Mouse (Mus musculus) megakaryocyte, embryonic 14.5 days (primary cell): ENCODE data around the gene Dhx30. TPM values are rescaled to one million over a fixed set of nuclear protein-coding genes. Genes with fewer than 3 reads are reported as not detected.
"Not testable (repeated sequence)": the region's sequence is repeated elsewhere in the genome, so short reads cannot be mapped to it uniquely, and the experiment has no call there.

Experiments used
- H3K27me3 ChIP-seq: replicated peaks from 2 replicates; pipeline ENCODE3; 2012; ENCODE audit warnings: inconsistent platforms
- H3K36me3 ChIP-seq: replicated peaks from 2 replicates; pipeline ENCODE3; 2012; ENCODE audit warnings: low read length, inconsistent platforms, mixed read lengths
- H3K4me1 ChIP-seq: 2 replicates; pipeline ENCODE4 v1.6.1; 2012; ENCODE audit warnings: inconsistent platforms
- H3K4me3 ChIP-seq: replicated peaks from 2 replicates; pipeline ENCODE3; 2012; ENCODE audit warnings: moderate library complexity, mild to moderate bottlenecking, inconsistent platforms
- H3K9me3 ChIP-seq: 2 replicates; pipeline ENCODE4 v1.6.1; 2012; ENCODE audit warnings: inconsistent platforms
- FLI1 ChIP-seq: IDR thresholded peaks from 2 replicates; pipeline ENCODE4 v1.6.1; 2012; ENCODE audit warnings: low read length, inconsistent platforms, mixed read lengths
- GATA1 ChIP-seq: IDR thresholded peaks from 3 replicates; pipeline ENCODE4 v1.6.1; 2012; ENCODE audit warnings: mixed read lengths, low read length, inconsistent platforms, borderline replicate concordance
- polyA plus RNA-seq: library from polyadenylated mRNA; stranded (reverse); fragments of >175 nt; gene quantifications from 2 replicates; pipeline ENCODE4 v1.2.3, GENCODE M21; 2012; ENCODE audit warnings: low replicate concordance; ENCODE audit not compliant: insufficient read depth

Gene Dhx30
- polyA plus RNA-seq, 1 experiment = 8.9 TPM

DNA sequence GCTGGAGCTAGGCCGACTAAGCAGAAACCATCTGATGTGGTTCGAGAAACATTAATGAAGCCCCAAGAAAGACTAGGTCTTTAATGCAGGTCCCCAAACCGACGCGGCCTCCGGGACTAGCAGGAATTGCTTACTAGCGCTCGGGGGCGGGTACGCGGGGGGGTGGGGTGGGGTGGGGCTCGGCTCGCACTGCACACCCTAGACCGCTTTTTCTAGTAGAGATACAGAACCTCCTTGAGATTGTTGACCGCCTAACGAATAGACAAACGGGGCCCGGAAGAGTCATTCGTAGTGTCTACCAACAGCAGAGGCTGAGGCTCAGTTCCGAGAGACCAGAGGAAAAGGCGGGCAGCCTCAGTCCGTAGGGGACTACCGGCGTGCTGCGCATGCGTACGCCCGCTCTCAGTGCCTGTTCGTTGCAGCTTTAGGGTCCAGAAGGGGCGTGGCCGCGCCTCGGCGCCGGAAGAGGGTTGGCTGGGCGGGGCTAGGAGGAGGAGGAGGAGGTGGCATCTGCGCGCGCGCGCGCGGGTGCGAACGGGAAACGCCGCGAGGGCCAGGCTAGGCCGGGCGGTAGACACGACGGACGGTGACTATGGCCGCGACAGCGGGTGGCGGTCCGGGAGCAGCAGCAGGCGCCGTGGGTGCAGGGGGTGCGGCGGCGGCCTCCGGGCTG, 14.0 kb upstream of the Dhx30 start:
- Histone ChIP-seq H3K4me3 (peak overlapping the region; percentile 97), H3K9me3 (no peaks in the 10 kb centered on the region), H3K27me3 (no peaks in the 10 kb centered on the region), H3K4me1 (peaks cover 47% of the 10 kb centered on the region), H3K36me3 (peaks cover 28% of the 10 kb centered on the region)
- no peak for TF ChIP-seq FLI1
- no peak for TF ChIP-seq GATA1

DNA sequence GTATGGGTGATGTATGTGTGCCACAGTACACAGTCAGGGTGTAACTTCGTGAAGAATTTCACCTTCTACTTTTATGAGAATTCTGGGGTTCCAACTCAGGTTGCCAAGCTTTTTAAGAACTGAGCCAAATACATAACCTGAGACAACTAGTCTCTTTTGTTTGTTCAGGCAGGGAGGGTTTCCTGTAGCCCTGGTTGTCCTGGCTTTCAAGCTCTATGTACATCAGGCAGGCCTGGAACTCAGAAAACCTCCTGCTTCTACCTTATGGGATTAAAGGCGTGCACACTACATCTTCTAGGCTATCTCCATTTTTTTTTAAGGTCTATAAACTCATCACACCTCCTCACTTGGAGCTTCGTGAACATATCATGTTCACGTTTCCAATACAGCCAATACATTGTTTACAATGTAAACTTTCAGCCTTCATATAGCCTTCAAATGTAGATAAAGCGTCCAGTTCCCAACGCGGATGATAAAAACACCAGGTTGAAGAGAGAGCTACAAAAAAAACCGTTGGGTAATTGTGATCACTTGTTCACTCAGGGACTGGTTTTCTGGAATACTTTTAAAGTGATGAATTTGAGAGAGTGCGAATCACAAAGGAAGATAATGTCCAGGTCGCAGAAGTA, 13.4 kb upstream of the Dhx30 start:
- peaks cover 40% of the 10 kb centered on the region for H3K4me1 ChIP-seq
- no peaks in the 10 kb centered on the region for H3K27me3 ChIP-seq
- H3K36me3 ChIP-seq = peaks cover 21% of the 10 kb centered on the region
- no peaks in the 10 kb centered on the region for H3K9me3 ChIP-seq
- TF ChIP-seq GATA1 = no peak
- no peak for TF ChIP-seq FLI1
- H3K4me3 ChIP-seq = peak overlapping the region; percentile 97

DNA sequence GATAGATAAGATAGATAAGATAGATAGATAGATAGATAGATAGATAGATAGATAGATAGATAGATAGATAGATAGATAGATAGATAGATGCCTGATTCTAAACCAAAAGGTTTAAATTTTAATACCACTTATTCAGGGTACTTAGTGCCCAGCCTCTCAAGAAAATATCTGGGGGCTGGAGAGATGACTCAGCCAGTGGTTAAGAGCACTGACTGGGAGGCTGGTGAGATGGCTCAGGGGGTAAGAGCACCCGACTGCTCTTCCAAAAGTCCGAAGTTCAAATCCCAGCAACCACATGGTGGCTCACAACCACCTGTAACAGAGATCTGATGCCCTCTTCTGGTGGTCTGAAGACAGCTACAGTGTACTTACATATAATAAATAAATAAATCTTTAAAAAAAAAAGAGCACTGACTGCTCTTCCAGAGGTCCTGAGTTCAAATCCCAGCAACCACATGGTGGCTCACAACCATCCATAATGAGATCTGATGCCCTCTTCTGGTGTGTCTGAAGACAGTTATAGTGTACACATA, 6.4 kb upstream of the Dhx30 start:
- H3K9me3 ChIP-seq, H3K36me3 ChIP-seq, H3K4me1 ChIP-seq, H3K4me3 ChIP-seq, H3K27me3 ChIP-seq: not testable (repeated sequence)

DNA sequence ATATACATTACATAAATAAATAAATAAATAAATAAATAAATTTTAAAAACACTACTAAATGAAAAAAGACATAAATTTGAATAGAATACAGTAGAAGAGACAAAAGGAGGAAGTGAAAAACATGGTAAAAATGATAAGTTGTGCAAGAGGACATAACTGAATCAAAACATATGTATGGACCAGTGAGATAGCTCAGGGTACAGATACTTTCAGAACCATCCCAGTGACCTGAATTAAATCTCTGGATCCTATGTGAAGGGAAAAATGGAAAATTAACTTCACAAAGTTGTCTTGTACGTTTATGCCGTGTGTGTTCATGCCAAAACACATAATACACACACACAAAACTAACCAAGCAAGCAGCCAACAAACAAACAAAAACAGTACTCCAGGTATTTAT, 5.7 kb upstream of the Dhx30 start:
- no peaks in the 10 kb centered on the region for H3K9me3 ChIP-seq

DNA sequence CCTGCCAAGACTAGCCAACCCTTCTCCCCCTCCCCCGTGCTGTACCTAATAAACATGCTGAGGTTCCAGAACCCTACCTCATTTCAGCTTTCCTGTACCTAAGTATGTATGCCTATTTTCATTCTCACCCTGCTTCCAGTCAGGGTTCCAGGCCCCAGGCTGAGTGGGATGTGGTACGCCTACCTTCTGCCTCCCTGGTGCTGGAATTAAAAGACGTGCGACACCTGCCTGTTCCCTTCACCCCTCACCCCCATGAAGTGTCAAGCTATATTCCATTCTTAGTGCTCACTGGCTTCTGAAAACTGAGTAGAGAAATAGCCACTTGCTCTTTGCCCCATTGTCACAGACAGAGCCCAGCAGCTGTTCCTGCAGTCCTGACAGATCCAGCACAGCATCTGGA, 3.8 kb upstream of the Dhx30 start:
- H3K9me3 ChIP-seq = no peaks in the 10 kb centered on the region
- no peak for TF ChIP-seq GATA1
- TF ChIP-seq FLI1 = no peak
- H3K36me3 ChIP-seq = peaks cover 5% of the 10 kb centered on the region
- H3K4me1 ChIP-seq = peaks cover 24% of the 10 kb centered on the region
- H3K4me3 ChIP-seq = no peak overlapping the region
- no peaks in the 10 kb centered on the region for H3K27me3 ChIP-seq

More for the DNA sequence above, 5.7 kb upstream of the Dhx30 start:
- Histone ChIP-seq H3K4me1 (peaks cover 14% of the 10 kb centered on the region), H3K27me3 (no peaks in the 10 kb centered on the region), H3K4me3 (no peak overlapping the region), H3K36me3 (peaks cover 5% of the 10 kb centered on the region)
- TF ChIP-seq FLI1 (no peak), GATA1 (no peak)

DNA sequence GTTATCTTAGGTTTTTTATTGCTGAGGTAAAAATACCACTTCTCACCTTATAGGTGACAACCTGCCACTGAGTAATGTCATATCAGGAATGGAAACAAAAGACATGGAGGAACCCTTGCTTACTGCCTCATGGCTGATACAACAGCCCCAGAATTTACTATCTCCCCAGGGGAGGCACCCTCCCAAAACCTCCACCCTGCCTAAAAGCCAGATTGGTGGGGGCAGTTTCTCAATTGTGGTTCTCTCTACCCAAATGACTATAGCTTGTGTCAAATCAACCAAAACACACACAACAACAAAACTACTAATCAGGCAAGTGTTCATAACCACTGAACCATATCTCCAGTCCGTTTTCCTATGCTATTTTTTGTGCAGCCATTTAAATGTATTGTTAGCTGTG, 619 bp upstream of the Dhx30 start:
- Histone ChIP-seq H3K4me3 (peak overlapping the region; percentile 100), H3K27me3 (no peaks in the 10 kb centered on the region), H3K36me3 (peaks cover 27% of the 10 kb centered on the region), H3K9me3 (no peaks in the 10 kb centered on the region), H3K4me1 (peaks cover 27% of the 10 kb centered on the region)
- no peak for TF ChIP-seq FLI1
- no peak for TF ChIP-seq GATA1

DNA sequence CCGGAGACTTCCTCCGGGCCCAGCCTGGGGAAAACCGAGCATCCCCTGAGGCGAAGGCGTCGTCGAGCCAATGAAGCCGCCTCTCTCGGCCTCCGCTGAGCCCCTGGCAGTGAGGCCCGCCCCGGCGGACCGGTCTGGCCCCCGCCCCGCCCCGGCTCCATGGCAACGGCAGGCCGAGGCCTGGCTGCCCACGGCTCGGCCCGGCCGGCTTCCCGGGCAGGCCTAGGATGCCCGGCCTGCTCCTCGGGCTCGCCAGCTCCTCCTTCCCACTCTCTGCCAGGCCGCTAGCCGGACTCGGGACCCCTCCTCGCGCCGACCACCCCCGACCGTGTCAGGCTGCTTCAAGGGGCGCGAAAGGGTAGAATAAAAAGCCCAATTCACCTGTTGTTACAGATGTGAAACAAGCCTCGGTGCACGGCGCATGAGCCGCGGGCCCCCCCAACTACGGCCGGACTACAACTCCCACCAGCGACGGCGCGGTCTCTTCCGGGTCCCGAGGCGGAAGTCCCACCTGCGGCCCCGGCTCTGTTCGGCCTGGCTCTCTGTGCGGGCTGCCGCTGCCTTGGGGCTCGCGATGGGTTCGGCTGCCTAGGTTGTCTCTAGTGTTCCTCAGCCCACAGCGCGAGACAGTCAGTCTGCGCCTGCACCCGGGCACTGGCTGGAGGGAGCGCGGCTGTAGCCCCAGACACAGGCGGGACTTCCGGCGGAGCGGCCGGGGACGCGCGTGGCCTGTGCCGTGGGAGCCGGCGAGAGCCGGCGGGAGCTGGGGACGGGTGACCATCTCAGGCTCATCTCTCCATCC, 452 bp downstream of the Dhx30 start, which contains the start of gene Smarcc1:
TSS of gene Smarcc1 (plus strand) at position 732 of the 802 bp plus-strand sequence.
- Histone ChIP-seq H3K4me1 (peaks cover 27% of the 10 kb centered on the region), H3K27me3 (no peaks in the 10 kb centered on the region), H3K4me3 (peak within 1 kb of the TSS; percentile 100), H3K36me3 (peaks cover 38% of the 10 kb centered on the region), H3K9me3 (no peaks in the 10 kb centered on the region)
- no peak for TF ChIP-seq GATA1
- 0 out of 2 replicates have a peak, but pooled peaks have one; percentile 14 for TF ChIP-seq FLI1

DNA sequence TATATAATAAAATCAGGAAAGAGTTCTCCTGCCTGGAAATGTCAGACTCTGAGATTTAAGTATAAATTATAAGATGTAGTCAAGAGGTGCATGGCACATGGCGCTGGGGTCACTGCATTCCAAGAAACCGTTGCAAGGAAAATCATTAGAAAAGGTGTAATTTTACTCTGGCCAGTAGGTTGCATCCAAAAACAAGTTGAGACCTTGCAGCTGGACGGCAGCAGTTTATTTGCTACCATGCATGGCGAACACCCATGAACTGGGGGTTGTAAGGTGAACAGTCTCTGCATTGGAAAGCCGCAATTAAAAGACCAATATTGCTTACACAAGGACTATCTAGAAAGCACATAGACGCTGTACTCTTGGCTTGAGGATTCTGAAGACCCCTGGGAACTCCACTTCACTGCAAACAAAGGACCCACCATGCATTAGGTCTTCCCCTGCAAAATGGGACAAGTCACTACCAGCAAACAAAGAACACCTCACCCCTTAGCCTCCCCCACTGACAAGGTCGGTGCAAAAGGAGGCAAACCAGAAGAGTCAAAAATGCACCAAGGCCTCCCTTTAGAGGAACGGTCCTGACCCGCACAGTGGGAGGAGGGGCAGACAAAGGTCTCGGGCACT, 1.2 kb downstream of the Dhx30 start:
- peaks cover 44% of the 10 kb centered on the region for H3K36me3 ChIP-seq
- peak overlapping the region; percentile 100 for H3K4me3 ChIP-seq
- H3K4me1 ChIP-seq = peaks cover 27% of the 10 kb centered on the region
- TF ChIP-seq FLI1 (no peak), GATA1 (no peak)
- no peaks in the 10 kb centered on the region for H3K27me3 ChIP-seq
- H3K9me3 ChIP-seq = no peaks in the 10 kb centered on the region

DNA sequence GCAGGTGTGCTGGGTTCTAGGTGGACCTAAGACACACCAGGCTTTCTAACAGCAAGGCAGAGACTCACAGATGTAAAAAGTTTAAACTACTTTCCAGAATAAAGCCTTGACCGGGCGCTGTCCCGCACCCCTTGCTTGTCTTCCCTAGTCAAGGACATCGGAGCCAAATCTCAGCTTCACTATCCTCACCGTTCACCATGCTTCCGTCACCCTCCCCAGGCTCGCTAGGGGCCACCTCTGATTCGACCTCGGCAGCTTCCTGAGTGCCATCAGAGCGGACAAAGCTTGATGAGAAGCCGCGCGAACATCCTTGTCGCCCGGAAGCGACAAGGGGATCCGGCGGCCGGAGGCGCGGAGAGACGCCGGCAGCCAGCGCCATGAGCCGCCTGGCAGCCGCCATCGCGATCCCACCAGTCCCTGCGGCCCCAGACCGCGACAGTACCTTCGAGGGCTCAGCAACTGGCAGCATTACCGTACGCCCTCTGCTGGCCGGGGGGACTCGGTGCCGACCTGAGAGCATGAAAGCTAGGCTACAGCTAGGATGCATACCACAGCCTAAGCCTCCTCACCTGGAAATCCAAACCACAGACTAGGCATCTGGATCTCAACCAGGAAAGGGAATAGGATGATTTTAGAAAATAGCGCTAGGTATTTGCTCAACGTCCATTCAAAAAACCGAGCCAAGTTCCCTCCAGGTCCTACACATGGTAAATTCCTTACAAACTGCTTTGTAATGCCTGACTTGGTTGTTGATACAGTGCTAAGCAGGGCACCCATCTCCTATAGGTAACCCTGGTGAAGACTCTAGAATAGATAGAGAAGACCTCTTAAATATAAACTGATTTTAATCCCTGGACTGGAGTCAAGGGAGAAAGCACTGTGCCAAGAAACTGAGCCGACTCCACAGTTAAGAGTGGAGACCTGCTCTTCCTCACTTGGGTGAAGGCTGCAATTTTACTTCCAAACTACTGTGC, 16.7 kb downstream of the Dhx30 start:
- H3K36me3 ChIP-seq = peaks cover 69% of the 10 kb centered on the region
- H3K4me1 ChIP-seq = peaks cover 37% of the 10 kb centered on the region
- TF ChIP-seq GATA1 (no peak), FLI1 (no peak)
- H3K27me3 ChIP-seq = no peaks in the 10 kb centered on the region
- H3K4me3 ChIP-seq = peak overlapping the region; percentile 95
- no peaks in the 10 kb centered on the region for H3K9me3 ChIP-seq
